Mouse (Mus musculus) testis, postnatal 10 days (tissue): ENCODE results near the gene Lrrc8d.
A peak's percentile ranks its signal among the peaks of the same experiment; 100 is the strongest.
"Not testable (repeated sequence)": the region's sequence is repeated elsewhere in the genome, so short reads cannot be mapped to it uniquely, and the experiment has no call there.

Experiments
- DNase-seq: peaks from one replicate; pipeline ENCODE4 v3.0.0; 2021; ENCODE audit warnings: low spot score

The Lrrc8d gene

DNA sequence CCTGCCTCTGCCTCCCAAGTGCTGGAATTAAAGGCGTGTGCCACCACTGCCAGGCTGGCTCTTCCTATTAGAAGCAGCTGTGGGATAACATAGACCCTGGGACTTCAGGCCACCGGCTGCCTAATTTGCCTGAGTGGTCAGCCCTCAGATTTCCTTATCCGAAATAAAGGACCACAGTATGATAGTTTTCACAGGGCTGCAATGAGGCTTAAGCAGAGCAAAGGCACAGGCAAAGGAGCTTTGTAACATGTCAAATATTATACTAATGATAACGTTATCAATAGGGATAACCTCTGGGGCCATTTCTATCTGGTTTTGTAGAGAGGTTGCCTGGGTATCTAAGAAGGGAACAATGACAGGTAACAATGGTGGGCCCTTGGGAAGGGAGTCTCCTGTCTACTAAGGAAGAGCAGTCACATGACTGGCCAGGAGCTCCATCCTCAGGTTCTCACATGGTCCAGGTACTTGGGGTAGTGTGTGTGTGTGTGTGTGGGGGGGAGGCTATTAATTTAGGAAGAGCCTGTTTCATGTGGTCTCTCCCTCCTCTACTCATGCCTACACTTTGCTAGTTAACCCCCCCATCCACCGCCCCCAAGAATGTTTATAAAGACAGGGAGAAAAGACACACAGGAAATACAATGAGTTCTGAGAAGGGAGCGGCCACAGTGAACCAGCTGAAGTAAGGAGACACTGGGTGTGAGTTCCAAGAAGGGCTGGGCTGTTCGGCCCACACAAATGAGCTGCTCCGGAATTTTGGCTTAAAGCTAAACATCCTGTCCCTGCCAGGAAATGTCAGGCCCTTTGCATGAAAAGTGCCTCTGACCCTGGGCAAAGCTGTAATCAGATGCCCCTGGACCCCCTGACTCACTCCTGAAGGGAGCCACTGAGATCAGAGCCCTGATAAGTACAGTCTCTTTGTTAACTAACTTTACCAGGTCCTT, 159.3 kb downstream of the Lrrc8d start:
- no peak for DNase-seq

GRCm38 (mm10) chr5:105859716-105860460, 160.1 kb downstream of the Lrrc8d start:
- DNase-seq: no peak

GRCm38 (mm10) chr5:105860461-105860835, 160.7 kb downstream of the Lrrc8d start:
- DNase-seq: no peak

GRCm38 (mm10) chr5:105861616-105862015, 161.8 kb downstream of the Lrrc8d start:
- DNase-seq: no peak

DNA sequence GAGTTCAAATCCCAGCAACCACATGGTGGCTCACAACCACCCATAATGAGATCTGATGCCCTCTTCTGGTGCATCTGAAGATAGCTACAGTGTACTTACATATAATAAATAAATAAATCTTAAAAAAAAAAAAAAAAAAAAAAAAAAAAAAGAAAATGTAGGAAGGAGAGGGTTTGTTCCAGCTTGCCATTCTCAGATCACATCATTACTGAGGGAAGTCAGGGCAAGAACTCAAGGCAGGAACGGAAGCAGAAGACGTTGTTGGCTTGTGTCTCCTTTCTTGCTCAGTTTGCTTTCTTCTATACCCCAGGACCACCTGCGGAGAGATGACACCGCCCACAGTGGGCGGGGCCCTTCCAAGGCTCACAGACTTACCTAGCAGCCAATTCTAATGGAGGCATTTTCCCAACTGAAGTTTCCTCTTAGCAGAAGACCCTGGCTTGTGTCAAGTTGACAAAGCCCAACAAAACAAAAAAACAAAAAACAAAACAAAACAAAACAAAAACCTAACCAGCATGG, 165.4 kb downstream of the Lrrc8d start:
- DNase-seq: not testable (repeated sequence)

- DNase-seq: no peak
Measured at GRCm38 (mm10) chr5:105867427-105867826, 167.7 kb downstream of the Lrrc8d start.

DNA sequence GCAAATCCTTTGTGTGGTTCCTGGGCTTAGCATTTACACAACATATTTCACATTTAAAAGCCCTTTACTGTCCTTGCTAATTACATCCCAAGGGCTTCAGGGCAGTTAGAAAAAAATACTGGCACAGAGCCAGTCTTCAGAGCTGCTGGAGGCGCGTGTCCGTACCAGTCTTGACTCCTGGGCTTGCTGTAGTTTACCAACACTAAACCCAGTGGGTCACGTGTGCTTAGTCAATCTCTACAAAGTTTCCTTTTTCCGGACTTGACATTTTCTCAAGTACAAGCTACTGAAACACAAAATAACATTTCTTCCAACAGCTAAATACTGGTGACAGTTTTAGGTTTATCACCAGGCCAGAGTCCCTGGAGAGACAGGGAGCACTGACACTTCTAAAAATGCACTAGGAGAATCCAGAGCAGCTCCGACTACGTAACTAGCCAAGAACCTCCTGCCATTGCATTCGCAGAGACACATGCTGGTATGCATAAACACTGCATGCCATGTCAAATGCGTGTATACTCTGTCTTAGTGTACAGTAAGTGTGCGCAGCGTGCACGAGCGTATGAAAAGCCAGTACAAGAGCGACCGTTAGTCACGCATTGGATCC, 168.2 kb downstream of the Lrrc8d start:
- no peak for DNase-seq

DNA sequence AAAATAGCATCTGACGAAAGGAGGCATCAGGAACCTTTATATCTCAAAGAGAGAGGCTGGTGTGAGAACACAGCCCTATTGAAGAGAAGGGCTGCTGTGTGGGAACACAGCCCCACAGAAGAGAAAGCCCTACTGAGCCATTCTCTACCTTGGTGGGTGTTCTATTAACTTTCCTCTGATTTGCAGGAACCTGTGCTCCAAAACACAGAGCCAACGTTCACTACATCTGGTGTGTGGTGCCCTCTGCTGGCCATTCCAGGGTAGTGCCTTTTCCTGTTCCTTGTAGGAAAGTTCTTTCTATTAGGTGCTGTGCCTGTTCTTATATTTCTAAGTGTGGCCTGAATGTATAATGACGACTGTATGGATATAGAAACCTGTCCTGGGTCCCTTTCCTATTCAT, 168.8 kb downstream of the Lrrc8d start:
- DNase-seq: peak; percentile 91

DNA sequence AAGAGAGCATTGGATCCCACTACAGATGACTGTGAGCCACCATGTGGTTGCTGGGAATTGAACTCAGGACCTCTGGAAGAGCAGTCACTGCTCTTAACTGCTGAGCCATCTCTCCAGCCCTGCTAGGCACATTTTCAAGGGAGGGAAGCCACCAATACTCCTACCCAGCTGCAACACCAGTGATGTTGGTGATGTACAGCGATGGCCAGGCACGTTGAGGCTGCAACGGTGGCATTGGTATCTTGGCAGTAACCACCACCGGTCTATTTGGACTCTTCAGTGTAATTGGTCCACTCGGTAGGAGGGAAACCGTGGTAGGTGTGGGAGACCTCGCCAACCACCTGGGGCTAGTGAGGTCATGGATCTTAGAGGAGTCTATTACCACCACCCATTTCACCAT, 170.0 kb downstream of the Lrrc8d start:
- no peak for DNase-seq

- no peak for DNase-seq
Measured at GRCm38 (mm10) chr5:105871140-105871539, 171.4 kb downstream of the Lrrc8d start.

GRCm38 (mm10) chr5:105872176-105872575, 172.4 kb downstream of the Lrrc8d start:
- DNase-seq: no peak

- DNase-seq: no peak
Measured at GRCm38 (mm10) chr5:105872916-105873315, 173.1 kb downstream of the Lrrc8d start.

DNA sequence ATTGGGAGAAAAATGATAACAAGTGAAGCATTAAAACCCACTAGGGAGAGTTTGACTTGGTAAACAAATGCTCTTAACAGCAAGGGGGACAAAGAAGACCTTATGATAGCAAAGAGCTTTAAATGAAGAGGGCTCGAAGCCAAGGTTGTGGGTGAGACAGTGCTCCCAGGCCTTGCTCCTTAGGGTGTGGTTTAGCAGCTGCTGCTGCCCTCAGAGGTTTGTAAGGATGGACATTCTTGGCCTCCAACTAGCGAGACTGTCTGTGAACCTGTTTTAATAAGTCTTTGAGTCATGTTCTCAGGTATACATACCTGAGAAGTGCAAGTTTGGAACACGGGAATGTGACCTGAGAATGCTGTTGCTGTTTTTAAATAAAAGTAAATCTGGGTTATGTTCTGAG, 174.0 kb downstream of the Lrrc8d start:
- no peak for DNase-seq

DNA sequence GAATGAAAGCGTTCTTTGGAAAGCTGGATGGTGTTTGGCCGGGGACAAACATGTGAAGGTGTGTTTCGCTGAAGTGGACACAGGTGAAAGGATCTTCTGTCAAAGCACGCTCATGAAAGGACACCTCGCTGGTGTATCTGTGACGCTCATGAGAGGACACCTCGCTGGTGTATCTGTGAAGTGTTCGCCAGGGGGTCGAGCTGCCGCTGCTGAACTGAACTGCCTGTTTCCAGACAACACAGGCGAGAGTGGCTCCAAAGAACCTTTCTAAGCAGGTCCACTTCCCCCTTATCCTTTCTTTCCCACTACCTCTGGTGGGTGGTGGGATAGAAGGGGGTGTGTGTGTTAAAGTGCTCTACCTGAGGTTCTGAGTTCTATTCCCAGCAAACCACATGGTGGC, 174.7 kb downstream of the Lrrc8d start:
- DNase-seq: no peak

- peak; percentile 97 for DNase-seq
Measured at GRCm38 (mm10) chr5:105876068-105876924, 176.5 kb downstream of the Lrrc8d start, which contains the start of gene Zfp326. Gene Zfp326 (plus strand): TSS chr5:105876565.

DNA sequence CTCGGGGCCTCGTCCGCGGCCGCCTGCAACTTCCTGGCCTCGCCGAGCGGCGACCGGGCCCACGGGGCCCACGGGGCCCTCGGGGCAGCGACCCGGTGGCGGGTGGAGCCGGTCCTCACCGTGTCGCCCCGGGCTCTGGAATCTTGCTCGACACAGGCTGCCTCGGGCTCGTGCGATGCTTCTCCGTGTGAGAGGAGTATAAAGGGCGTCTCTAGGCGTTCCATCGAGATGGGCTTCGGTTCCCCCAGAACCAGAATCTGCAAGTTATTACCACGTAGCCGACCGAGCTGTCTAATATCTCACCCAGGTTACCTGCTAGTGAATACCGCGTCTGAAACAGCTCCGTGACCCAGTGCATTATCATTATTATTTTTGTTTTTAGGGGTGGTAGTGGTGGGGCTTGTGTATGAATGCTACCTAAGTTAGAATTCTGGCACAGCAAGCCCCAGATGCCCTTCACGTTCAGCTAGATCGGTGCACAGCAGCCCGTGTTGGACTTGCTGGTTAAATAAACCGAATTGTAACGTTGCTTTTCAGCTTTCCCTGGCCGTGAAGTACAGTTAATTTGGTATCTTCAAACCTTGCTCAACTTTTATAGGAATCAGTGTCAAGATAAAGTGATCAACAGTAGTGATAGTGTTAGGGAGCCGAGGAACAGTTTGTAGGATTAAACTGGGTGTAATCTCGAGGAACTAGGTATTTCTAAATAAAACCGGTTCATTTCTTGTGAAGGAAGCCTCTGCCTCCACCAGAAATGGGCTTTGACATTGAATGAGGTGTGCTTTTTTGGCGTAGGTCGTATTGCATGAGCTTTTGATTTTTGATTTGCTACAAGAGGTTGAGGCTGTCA, 177.4 kb downstream of the Lrrc8d start:
- no peak for DNase-seq
